Mouse (Mus musculus): ENCODE data around the gene 0610010K14Rik. TPM values are rescaled to one million over a fixed set of nuclear protein-coding genes. Genes with fewer than 3 reads are reported as not detected.

Gene 0610010K14Rik
- polyA plus RNA-seq (2014; fragmentation: Illumina TruSeq; extraction: RNeasy Lipid Tissue Mini Kit (QIAGEN cat#74804); ENCODE audit: insufficient read depth, low read depth, low replicate concordance), result 69.1 TPM

GRCm38 (mm10) chr11:70237457-70238167 is at the start of gene 0610010K14Rik:
Gene 0610010K14Rik (minus strand): TSS chr11:70237914.

GRCm38 (mm10) chr11:70254931-70255531 is 17.3 kb upstream of the 0610010K14Rik start, which contains the start of gene Alox12:
Gene Alox12 (minus strand): TSS chr11:70255353.

GRCm38 (mm10) chr11:70239541-70240279 is 2.0 kb upstream of the 0610010K14Rik start, which contains the start of the genes Gm21988 and Rnasek:
Gene Gm21988 (minus strand): TSS chr11:70239830.
Gene Rnasek (minus strand): TSS chr11:70239842.

GRCm38 (mm10) chr11:70229260-70230010 is 8.3 kb downstream of the 0610010K14Rik start, which contains the start of gene Bcl6b:
Gene Bcl6b (minus strand): TSS chr11:70229798.

GRCm38 (mm10) chr11:70220731-70221602 is 16.7 kb downstream of the 0610010K14Rik start, which contains the start of gene Slc16a13:
Gene Slc16a13 (minus strand): TSS chr11:70221064.

GRCm38 (mm10) chr11:70212423-70212822 is 25.3 kb downstream of the 0610010K14Rik start, which contains the start of gene Slc16a11:
Gene Slc16a11 (plus strand): TSS chr11:70212752.

Other genes starting within 250 kb of the 0610010K14Rik start
- gene Gabarap, start 246.8 kb downstream of the 0610010K14Rik start, polyA plus RNA-seq (2014; fragmentation: Illumina TruSeq; extraction: RNeasy Lipid Tissue Mini Kit (QIAGEN cat#74804); ENCODE audit: insufficient read depth, low read depth, low replicate concordance), result 466 TPM
- gene Phf23, start 242.1 kb downstream of the 0610010K14Rik start, polyA plus RNA-seq (2014; fragmentation: Illumina TruSeq; extraction: RNeasy Lipid Tissue Mini Kit (QIAGEN cat#74804); ENCODE audit: insufficient read depth, low read depth, low replicate concordance), result 39.5 TPM
- 6.0 TPM for gene Dvl2, start 237.3 kb downstream of the 0610010K14Rik start, polyA plus RNA-seq (2014; fragmentation: Illumina TruSeq; extraction: RNeasy Lipid Tissue Mini Kit (QIAGEN cat#74804); ENCODE audit: insufficient read depth, low read depth, low replicate concordance)
- 82.7 TPM for gene Acadvl, start 222.5 kb downstream of the 0610010K14Rik start, polyA plus RNA-seq (2014; fragmentation: Illumina TruSeq; extraction: RNeasy Lipid Tissue Mini Kit (QIAGEN cat#74804); ENCODE audit: insufficient read depth, low read depth, low replicate concordance)
- 7.3 TPM for gene Dlg4, start 221.0 kb downstream of the 0610010K14Rik start, polyA plus RNA-seq (2014; fragmentation: Illumina TruSeq; extraction: RNeasy Lipid Tissue Mini Kit (QIAGEN cat#74804); ENCODE audit: insufficient read depth, low read depth, low replicate concordance)
- gene Asgr1, start 183.8 kb downstream of the 0610010K14Rik start, polyA plus RNA-seq (2014; fragmentation: Illumina TruSeq; extraction: RNeasy Lipid Tissue Mini Kit (QIAGEN cat#74804); ENCODE audit: insufficient read depth, low read depth, low replicate concordance), result 13.1 TPM
- 0.41 TPM for gene Asgr2, start 145.3 kb downstream of the 0610010K14Rik start, polyA plus RNA-seq (2014; fragmentation: Illumina TruSeq; extraction: RNeasy Lipid Tissue Mini Kit (QIAGEN cat#74804); ENCODE audit: insufficient read depth, low read depth, low replicate concordance)
- gene Mgl2, start 107.6 kb downstream of the 0610010K14Rik start, polyA plus RNA-seq (2014; fragmentation: Illumina TruSeq; extraction: RNeasy Lipid Tissue Mini Kit (QIAGEN cat#74804); ENCODE audit: insufficient read depth, low read depth, low replicate concordance), result 26.9 TPM
- 14.5 TPM for gene Clec10a, start 81.7 kb downstream of the 0610010K14Rik start, polyA plus RNA-seq (2014; fragmentation: Illumina TruSeq; extraction: RNeasy Lipid Tissue Mini Kit (QIAGEN cat#74804); ENCODE audit: insufficient read depth, low read depth, low replicate concordance)
- 54.5 TPM for gene Slc16a11, start 25.2 kb downstream of the 0610010K14Rik start, polyA plus RNA-seq (2014; fragmentation: Illumina TruSeq; extraction: RNeasy Lipid Tissue Mini Kit (QIAGEN cat#74804); ENCODE audit: insufficient read depth, low read depth, low replicate concordance)
- 4.1 TPM for gene Slc16a13, start 16.9 kb downstream of the 0610010K14Rik start, polyA plus RNA-seq (2014; fragmentation: Illumina TruSeq; extraction: RNeasy Lipid Tissue Mini Kit (QIAGEN cat#74804); ENCODE audit: insufficient read depth, low read depth, low replicate concordance)
- gene Bcl6b, start 8.1 kb downstream of the 0610010K14Rik start, polyA plus RNA-seq (2014; fragmentation: Illumina TruSeq; extraction: RNeasy Lipid Tissue Mini Kit (QIAGEN cat#74804); ENCODE audit: insufficient read depth, low read depth, low replicate concordance), result 15.8 TPM
- 8.1 TPM for gene Gm21988, start 1.9 kb upstream of the 0610010K14Rik start, polyA plus RNA-seq (2014; fragmentation: Illumina TruSeq; extraction: RNeasy Lipid Tissue Mini Kit (QIAGEN cat#74804); ENCODE audit: insufficient read depth, low read depth, low replicate concordance)
- 203 TPM for gene Rnasek, start 1.9 kb upstream of the 0610010K14Rik start, polyA plus RNA-seq (2014; fragmentation: Illumina TruSeq; extraction: RNeasy Lipid Tissue Mini Kit (QIAGEN cat#74804); ENCODE audit: insufficient read depth, low read depth, low replicate concordance)
- 2.8 TPM for gene Alox12, start 17.4 kb upstream of the 0610010K14Rik start, polyA plus RNA-seq (2014; fragmentation: Illumina TruSeq; extraction: RNeasy Lipid Tissue Mini Kit (QIAGEN cat#74804); ENCODE audit: insufficient read depth, low read depth, low replicate concordance)
- gene Alox12e, start 84.7 kb upstream of the 0610010K14Rik start, polyA plus RNA-seq (2014; fragmentation: Illumina TruSeq; extraction: RNeasy Lipid Tissue Mini Kit (QIAGEN cat#74804); ENCODE audit: insufficient read depth, low read depth, low replicate concordance), result not detected
- gene Alox15, start 114.1 kb upstream of the 0610010K14Rik start, polyA plus RNA-seq (2014; fragmentation: Illumina TruSeq; extraction: RNeasy Lipid Tissue Mini Kit (QIAGEN cat#74804); ENCODE audit: insufficient read depth, low read depth, low replicate concordance), result 3.7 TPM
- 9.8 TPM for gene Pelp1, start 172.1 kb upstream of the 0610010K14Rik start, polyA plus RNA-seq (2014; fragmentation: Illumina TruSeq; extraction: RNeasy Lipid Tissue Mini Kit (QIAGEN cat#74804); ENCODE audit: insufficient read depth, low read depth, low replicate concordance)
- 37.6 TPM for gene Arrb2, start 194.7 kb upstream of the 0610010K14Rik start, polyA plus RNA-seq (2014; fragmentation: Illumina TruSeq; extraction: RNeasy Lipid Tissue Mini Kit (QIAGEN cat#74804); ENCODE audit: insufficient read depth, low read depth, low replicate concordance)
- gene Med11, start 214.0 kb upstream of the 0610010K14Rik start, polyA plus RNA-seq (2014; fragmentation: Illumina TruSeq; extraction: RNeasy Lipid Tissue Mini Kit (QIAGEN cat#74804); ENCODE audit: insufficient read depth, low read depth, low replicate concordance), result 52.9 TPM
- gene Zmynd15, start 221.5 kb upstream of the 0610010K14Rik start, polyA plus RNA-seq (2014; fragmentation: Illumina TruSeq; extraction: RNeasy Lipid Tissue Mini Kit (QIAGEN cat#74804); ENCODE audit: insufficient read depth, low read depth, low replicate concordance), result 3.2 TPM
- gene Cxcl16, start 222.1 kb upstream of the 0610010K14Rik start, polyA plus RNA-seq (2014; fragmentation: Illumina TruSeq; extraction: RNeasy Lipid Tissue Mini Kit (QIAGEN cat#74804); ENCODE audit: insufficient read depth, low read depth, low replicate concordance), result 59.8 TPM